Mouse (Mus musculus) kidney, adult 18-20 months (tissue): Measurements from ENCODE around the gene Pitpnm1.
A peak's percentile ranks its signal among the peaks of the same experiment; 100 is the strongest.

Source experiments
- DNase-seq: peaks from one replicate; pipeline ENCODE4 v3.0.0; 2021

Pitpnm1 gene

DNA sequence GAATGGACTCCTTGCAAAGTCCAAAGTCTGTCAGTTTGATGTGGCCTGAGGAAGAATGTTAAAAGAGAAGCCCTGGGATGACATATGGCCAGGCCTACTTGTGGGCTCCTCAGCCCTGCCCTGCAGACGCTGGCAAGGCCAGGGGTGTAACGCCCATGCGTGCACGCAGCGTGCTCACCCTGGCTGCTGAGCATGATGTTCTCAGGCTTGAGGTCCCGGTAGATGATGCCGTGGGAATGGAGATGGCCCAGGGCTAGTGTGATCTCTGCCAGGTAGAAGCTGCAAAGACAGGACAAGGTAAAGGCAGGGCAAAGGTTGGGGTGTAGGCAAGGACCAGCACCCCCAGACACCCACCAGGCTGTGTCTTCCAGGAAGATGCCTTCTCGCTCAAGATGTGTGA is 59.3 kb downstream of the Pitpnm1 start:
- no peak for DNase-seq

DNA sequence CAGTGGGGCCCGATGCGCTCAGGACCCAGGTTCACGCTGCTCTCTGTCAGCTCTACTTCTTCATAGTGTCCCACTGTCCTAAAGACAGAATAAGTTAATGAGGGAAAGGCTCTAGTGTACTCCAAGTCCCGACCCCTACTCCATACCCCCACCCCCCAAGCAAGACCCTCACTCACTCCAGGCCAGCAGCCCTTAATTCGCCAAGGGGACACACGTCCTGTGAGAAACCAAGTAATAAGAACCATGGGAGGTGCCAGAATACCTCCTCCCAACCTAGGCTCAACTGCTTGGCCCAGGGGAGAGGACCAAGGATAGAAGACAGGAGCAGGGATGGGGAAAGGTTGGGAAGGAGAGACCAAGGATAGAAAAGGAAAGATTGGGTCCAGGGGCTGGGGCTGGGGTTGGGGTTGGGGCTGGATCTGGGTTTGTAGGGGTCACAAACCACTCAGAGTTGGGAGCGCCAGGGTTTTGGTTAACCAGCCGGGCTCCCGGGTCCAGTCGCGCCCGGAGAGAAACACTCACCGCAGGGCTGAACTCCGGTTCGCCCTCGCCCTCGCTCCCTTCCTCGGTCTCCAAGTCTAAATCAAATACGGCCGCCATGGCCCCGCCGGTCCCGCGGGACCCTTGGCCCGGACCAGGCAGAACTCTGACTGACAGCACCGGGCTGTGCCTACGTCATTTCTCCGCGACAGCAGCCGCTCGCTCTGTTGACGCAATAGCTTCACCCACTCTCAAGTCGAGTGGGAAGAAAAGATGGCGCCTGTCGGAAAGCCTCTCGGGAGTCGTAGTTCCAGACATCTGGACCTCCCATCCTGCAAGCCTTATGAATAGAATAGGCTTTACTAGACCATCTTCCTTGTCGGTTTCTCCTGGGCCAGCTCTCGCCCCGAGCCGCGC is 63.1 kb downstream of the Pitpnm1 start, which contains the start of gene Rps6kb2:
Gene Rps6kb2 (minus strand): TSS at position 709 of the 897 bp plus-strand sequence.
- peak; percentile 96 for DNase-seq

DNA sequence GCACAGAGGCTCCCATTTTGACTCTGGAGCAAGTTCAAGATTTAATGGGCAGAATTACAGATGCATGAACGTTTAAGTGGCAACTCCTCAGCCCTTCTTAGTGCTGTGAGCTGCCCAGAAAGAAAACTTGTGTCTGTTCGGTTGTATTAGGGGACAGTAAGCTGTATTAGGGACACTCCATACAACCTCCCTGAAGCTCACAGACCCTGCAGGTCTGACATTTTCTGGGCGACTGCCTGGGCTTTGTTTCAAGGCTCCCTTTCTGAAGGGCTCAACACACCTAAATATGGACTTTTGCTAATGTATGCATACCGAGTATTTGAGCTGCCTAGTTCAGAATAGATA is 63.7 kb downstream of the Pitpnm1 start:
- no peak for DNase-seq
